Mouse (Mus musculus) forebrain, embryonic 15.5 days (tissue): ENCODE results near the gene Trat1. TPM values are rescaled to one million over a fixed set of nuclear protein-coding genes. Genes with fewer than 3 reads are reported as not detected.

Experiments used
- ATAC-seq: fragments of 200-750 bp; cut with Nextera tagmentation; replicated peaks from 2 replicates; pipeline ENCODE4 v1.8.0; 2017; ENCODE audit warnings: mild to moderate bottlenecking, moderate TSS enrichment, moderate library complexity
- H3K27ac ChIP-seq: fragments of 300-500 bp; sonication (generic); replicated peaks from 2 replicates; pipeline ENCODE4 v1.5.1; 2015; ENCODE audit warnings: mild to moderate bottlenecking, inconsistent platforms
- H3K27me3 ChIP-seq: fragments of 300-500 bp; sonication (generic); 2 replicates; pipeline ENCODE4 v1.6.1; 2015; ENCODE audit warnings: inconsistent platforms
- H3K36me3 ChIP-seq: fragments of 300-500 bp; sonication (generic); 2 replicates; pipeline ENCODE4 v1.6.1; 2015; ENCODE audit warnings: mild to moderate bottlenecking, inconsistent platforms
- H3K4me1 ChIP-seq: fragments of 300-500 bp; sonication (generic); 2 replicates; pipeline ENCODE4 v1.6.1; 2015; ENCODE audit warnings: inconsistent platforms
- H3K4me2 ChIP-seq: fragments of 300-500 bp; sonication (generic); replicated peaks from 2 replicates; pipeline ENCODE4 v1.6.1; 2015; ENCODE audit warnings: mild to moderate bottlenecking, inconsistent platforms
- H3K4me3 ChIP-seq: fragments of 300-500 bp; sonication (generic); 2 replicates; pipeline ENCODE4 v1.5.1; 2015; ENCODE audit warnings: mild to moderate bottlenecking, inconsistent platforms
- H3K9ac ChIP-seq: fragments of 300-500 bp; sonication (generic); replicated peaks from 2 replicates; pipeline ENCODE4 v1.6.1; 2015; ENCODE audit warnings: mild to moderate bottlenecking, inconsistent platforms
- H3K9me3 ChIP-seq: fragments of 300-500 bp; sonication (generic); 2 replicates; pipeline ENCODE4 v1.6.1; 2016; ENCODE audit warnings: inconsistent platforms
- WGBS: fragments of 180-500 bp; shearing (Covaris S2); methylation state at CpG from one replicate; pipeline ENCODE4 v1.1.7; 2015; ENCODE audit warnings: mixed read lengths; 5-methylcytosine and 5-hydroxymethylcytosine counted together
- polyA plus RNA-seq: library from polyadenylated mRNA; unstranded; fragments of >200 nt; fragmentation: Nextera tagmentation; extraction: Ambion mirVana; gene quantifications from 2 replicates; pipeline ENCODE4 v1.2.1, GENCODE M21; 2015

Gene Trat1
- polyA plus RNA-seq, 1 experiment from 2014 or later = not detected

GRCm38 (mm10) chr16:48701896-48702295, 69.9 kb downstream of the Trat1 start:
- Histone ChIP-seq H3K27me3 (no peaks in the 10 kb centered on the region), H3K9ac (no peak overlapping the region), H3K4me3 (no peak overlapping the region), H3K9me3 (no peaks in the 10 kb centered on the region), H3K4me2 (no peak overlapping the region), H3K4me1 (no peaks in the 10 kb centered on the region), H3K27ac (no peak overlapping the region), H3K36me3 (no peaks in the 10 kb centered on the region)
- no peak for ATAC-seq
- 91% methylated on average over 3 of the region's 3 CpGs for WGBS

Other genes starting within 250 kb of the Trat1 start
- not detected in 2 replicates for gene Retnlb, start 44.8 kb upstream of the Trat1 start, polyA plus RNA-seq
- gene Retnla, start 70.5 kb upstream of the Trat1 start, polyA plus RNA-seq = not detected in 2 replicates
- gene Retnlg, start 100.6 kb upstream of the Trat1 start, polyA plus RNA-seq = 0.32 and 0.34 TPM in 2 replicates
- 48.4 and 48.7 TPM in 2 replicates for gene Dzip3, start 222.1 kb upstream of the Trat1 start, polyA plus RNA-seq
- gene Cip2a, start 222.2 kb upstream of the Trat1 start, polyA plus RNA-seq = 17.5 and 20.0 TPM in 2 replicates